Mouse (Mus musculus) heart, embryonic 16.5 days (tissue): ENCODE data around the gene Tnr. TPM values are rescaled to one million over a fixed set of nuclear protein-coding genes. Genes with fewer than 3 reads are reported as not detected.

Experiments
- ATAC-seq: fragments of 200-750 bp; cut with Nextera tagmentation; replicated peaks from 2 replicates; pipeline ENCODE4 v1.8.0; 2017; ENCODE audit warnings: moderate number of reproducible peaks; ENCODE audit not compliant: insufficient read depth, low FRiP score; ENCODE audit errors: extremely low read depth
- H3K27ac ChIP-seq: fragments of 300-500 bp; sonication (generic); 2 replicates; pipeline ENCODE4 v1.5.1; 2014; ENCODE audit warnings: mild to moderate bottlenecking, low read length, control low read depth, moderate library complexity
- H3K27me3 ChIP-seq: fragments of 300-500 bp; sonication (generic); 2 replicates; pipeline ENCODE4 v1.6.1; 2014; ENCODE audit warnings: low read length, mixed read lengths; ENCODE audit not compliant: control insufficient read depth, insufficient read depth
- H3K36me3 ChIP-seq: fragments of 300-500 bp; sonication (generic); 2 replicates; pipeline ENCODE4 v1.6.1; 2014; ENCODE audit not compliant: control insufficient read depth, insufficient read depth
- H3K4me1 ChIP-seq: fragments of 300-500 bp; sonication (generic); 2 replicates; pipeline ENCODE4 v1.6.1; 2014; ENCODE audit warnings: low read length, mixed read lengths; ENCODE audit not compliant: control insufficient read depth, insufficient read depth
- H3K4me2 ChIP-seq: fragments of 300-500 bp; sonication (generic); 2 replicates; pipeline ENCODE4 v1.6.1; 2014; ENCODE audit warnings: low read depth, mild to moderate bottlenecking, control low read depth, low read length
- H3K4me3 ChIP-seq: fragments of 300-500 bp; sonication (generic); 2 replicates; pipeline ENCODE4 v1.5.1; 2014; ENCODE audit warnings: mild to moderate bottlenecking, control low read depth, low read length
- H3K9ac ChIP-seq: fragments of 300-500 bp; sonication (generic); 2 replicates; pipeline ENCODE4 v1.6.1; 2014; ENCODE audit warnings: low read length, control low read depth
- H3K9me3 ChIP-seq: fragments of 300-500 bp; sonication (generic); replicated peaks from 2 replicates; pipeline ENCODE4 v1.6.1; 2016; ENCODE audit warnings: low read length; ENCODE audit not compliant: control insufficient read depth
- WGBS: fragments of 180-500 bp; shearing (Covaris S2); extraction: QIAGEN DNeasy Blood & Tissue Kit; methylation state at CpG from one replicate; pipeline ENCODE4 v1.1.7; 2014; 5-methylcytosine and 5-hydroxymethylcytosine counted together
- polyA plus RNA-seq: library from polyadenylated mRNA; unstranded; fragments of >200 nt; fragmentation: Nextera tagmentation; extraction: Ambion mirVana; gene quantifications from 2 replicates; pipeline ENCODE4 v1.2.1, GENCODE M21; 2015

Tnr gene
- polyA plus RNA-seq, 1 experiment from 2014 or later = 0.32 TPM

DNA sequence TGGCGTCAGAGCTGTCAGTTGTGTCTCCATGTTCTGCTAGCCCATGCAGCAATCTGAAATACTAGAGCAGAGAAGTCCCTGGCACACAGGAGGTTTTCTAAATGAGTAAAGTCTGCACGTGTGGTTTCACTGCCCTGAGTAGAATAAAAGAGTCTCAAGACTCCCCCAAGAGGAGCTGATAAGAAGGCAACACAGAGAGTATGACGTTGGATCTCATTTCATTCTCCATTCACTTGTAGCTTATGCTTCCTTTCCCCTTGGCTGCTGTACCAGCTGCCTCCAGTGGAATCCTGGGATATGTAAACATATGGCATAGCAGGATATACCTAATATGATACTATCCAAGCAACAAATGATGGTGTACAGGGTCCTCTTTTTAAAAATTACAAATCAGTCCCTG lies 285.9 kb downstream of the Tnr start:
- 30% methylated on average over 3 of the region's 3 CpGs for whole genome bisulfite sequencing
- H3K27ac ChIP-seq = no peak overlapping the region
- H3K4me2 ChIP-seq = no peak overlapping the region
- no peaks in the 10 kb centered on the region for H3K36me3 ChIP-seq
- H3K27me3 ChIP-seq = no peaks in the 10 kb centered on the region
- no peak overlapping the region for H3K4me3 ChIP-seq
- H3K9ac ChIP-seq = no peak overlapping the region
- no peaks in the 10 kb centered on the region for H3K9me3 ChIP-seq
- ATAC-seq = no peak
- H3K4me1 ChIP-seq = no peaks in the 10 kb centered on the region

DNA sequence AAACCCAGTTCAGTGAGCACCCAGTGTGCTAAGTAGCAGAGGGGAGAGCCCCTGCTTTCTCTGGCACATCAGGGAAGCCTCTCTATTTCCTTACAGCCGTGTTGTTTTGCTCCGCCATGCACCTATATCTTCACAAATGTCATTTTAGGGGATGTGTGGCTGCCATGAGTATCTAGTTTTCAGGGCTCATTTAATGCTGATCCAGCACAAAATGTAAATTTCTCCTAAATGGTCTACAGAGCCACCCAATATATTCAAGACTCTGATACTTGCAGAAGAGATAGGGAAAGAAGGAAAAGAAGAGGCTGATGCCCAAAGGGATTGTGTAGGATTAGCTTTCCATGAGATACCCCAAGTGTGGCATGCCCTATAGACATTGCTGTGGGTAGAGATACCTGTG lies 288.2 kb downstream of the Tnr start:
- no peak for ATAC-seq
- Histone ChIP-seq H3K4me3 (no peak overlapping the region), H3K9ac (no peak overlapping the region), H3K27ac (no peak overlapping the region), H3K4me2 (no peak overlapping the region), H3K27me3 (no peaks in the 10 kb centered on the region), H3K9me3 (no peaks in the 10 kb centered on the region), H3K36me3 (no peaks in the 10 kb centered on the region), H3K4me1 (no peaks in the 10 kb centered on the region)
- WGBS = 72% methylated on average over 2 of the region's 2 CpGs

DNA sequence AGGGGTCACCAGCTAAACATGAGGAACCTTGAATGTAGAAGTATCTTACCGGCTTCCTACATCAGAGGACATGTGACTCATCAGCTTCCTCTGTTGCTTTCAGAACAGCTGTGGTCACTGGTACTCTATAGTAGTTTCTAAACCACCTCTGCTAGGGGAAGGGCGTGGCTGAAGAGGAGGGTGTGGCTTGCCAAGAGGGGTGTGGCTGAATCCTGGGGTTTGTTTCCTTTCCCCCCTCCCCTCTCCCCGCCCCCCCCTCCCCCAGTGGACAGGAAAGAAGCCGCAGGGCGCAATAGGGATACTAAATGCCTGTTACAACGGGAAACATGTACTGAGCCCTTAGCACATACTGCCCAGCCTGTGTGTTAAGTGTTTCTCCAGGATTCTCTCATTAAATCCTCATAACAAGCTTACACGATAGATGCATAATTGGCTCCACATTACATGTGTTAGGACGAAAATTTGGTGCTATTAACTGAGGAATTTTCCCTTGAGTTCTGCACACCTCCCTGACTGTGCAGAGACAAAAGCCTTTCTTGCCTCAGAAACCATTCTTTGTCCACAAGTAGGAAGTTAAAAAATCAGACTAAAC lies 289.3 kb downstream of the Tnr start:
- no peak overlapping the region for H3K4me3 ChIP-seq
- no peaks in the 10 kb centered on the region for H3K36me3 ChIP-seq
- H3K27ac ChIP-seq = no peak overlapping the region
- WGBS = 3% methylated on average over 7 of the region's 8 CpGs
- peak; percentile 69 for ATAC-seq
- no peak overlapping the region for H3K9ac ChIP-seq
- H3K4me2 ChIP-seq = peak overlapping the region; percentile 12; the same call in 1 of the 2 replicates
- no peaks in the 10 kb centered on the region for H3K27me3 ChIP-seq
- no peaks in the 10 kb centered on the region for H3K9me3 ChIP-seq
- H3K4me1 ChIP-seq = no peaks in the 10 kb centered on the region

DNA sequence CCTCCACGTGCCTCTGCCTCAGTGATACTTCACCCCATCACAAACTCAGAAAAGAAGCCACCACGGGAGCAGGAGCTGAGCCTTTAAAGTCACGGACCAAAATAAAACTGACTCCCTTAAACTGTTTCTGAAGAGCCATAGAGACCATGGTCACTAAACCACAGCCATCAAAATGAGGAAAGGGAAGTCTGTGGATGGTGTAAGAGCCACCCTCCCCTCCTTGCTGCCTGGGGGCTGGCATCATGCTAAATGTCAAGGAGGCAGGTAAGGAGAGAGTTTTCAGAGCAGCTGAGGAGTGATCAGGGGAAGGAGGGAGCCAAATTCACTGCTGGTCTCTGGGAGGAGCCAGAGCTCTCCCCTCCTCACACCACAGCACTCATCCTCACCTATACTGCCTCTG lies 290.8 kb downstream of the Tnr start:
- Histone ChIP-seq H3K4me3 (no peak overlapping the region), H3K9me3 (no peaks in the 10 kb centered on the region), H3K36me3 (no peaks in the 10 kb centered on the region), H3K9ac (no peak overlapping the region), H3K4me1 (no peaks in the 10 kb centered on the region), H3K4me2 (no peak overlapping the region), H3K27ac (no peak overlapping the region), H3K27me3 (no peaks in the 10 kb centered on the region)
- ATAC-seq = no peak
- WGBS = 45% methylated on average over 3 of the region's 3 CpGs

DNA sequence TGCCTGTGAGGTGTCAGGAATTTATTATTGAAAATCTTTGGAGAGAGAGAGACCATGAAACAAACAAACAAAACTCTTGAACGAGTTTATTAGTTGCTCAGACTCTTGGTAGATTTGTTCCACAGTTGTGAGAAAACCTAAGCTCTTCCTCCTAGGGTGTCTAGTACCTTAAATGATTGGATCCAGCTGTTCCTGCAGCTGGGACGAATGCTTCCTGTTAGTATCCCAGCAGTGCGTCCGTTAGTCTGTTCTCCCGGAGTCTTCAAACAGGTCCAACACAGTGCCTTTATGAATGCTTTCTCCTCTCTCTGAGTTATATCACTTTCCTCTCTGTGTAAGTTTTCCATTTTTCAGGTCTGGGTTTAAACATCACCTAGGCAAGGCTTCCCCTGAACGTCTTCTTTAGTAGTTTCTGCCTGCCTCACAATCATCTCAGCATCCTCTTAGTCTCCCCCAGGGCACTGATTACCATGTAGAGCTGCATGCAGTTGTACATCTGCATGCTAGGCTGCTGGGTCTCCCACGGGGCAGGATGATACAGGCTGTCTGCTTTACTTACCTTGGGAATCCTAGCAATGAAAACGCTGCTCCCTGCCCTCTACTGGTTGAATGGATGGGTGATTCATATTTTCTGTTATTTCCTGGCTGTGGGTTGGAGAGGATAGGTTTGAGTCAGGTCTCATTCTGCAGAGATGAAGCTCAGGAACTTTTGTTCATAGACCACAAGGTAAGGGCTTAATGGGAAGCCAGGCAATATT lies 293.2 kb downstream of the Tnr start:
- Histone ChIP-seq H3K27ac (no peak overlapping the region), H3K4me3 (no peak overlapping the region), H3K9ac (no peak overlapping the region), H3K36me3 (no peaks in the 10 kb centered on the region), H3K4me2 (no peak overlapping the region), H3K9me3 (no peaks in the 10 kb centered on the region), H3K4me1 (no peaks in the 10 kb centered on the region), H3K27me3 (no peaks in the 10 kb centered on the region)
- 34% methylated on average over 8 of the region's 8 CpGs for WGBS
- no peak for ATAC-seq

DNA sequence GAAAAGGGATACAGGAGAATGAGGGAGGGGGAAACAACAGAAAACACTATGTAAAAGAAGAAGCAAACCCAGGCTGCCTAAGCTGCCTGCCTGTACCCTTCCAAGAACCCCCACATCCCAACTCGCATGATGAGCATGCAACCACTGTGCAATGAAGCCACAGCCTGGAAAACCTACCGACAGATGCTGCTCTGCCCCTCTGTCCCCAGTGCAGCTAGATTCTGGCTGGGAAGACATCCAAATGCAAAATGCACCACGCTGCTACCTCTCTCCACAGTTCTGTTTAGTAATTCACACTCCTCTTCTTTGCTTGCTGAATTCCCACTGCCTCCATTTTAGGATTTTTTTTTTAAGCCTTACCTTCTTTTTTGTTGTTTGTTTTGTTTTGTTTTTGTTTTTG lies 295.9 kb downstream of the Tnr start:
- Histone ChIP-seq H3K4me1 (no peaks in the 10 kb centered on the region), H3K27me3 (no peaks in the 10 kb centered on the region), H3K36me3 (no peaks in the 10 kb centered on the region), H3K4me2 (no peak overlapping the region), H3K9ac (no peak overlapping the region), H3K9me3 (no peaks in the 10 kb centered on the region), H3K4me3 (no peak overlapping the region), H3K27ac (no peak overlapping the region)
- 64% methylated on average over 3 of the region's 3 CpGs for WGBS
- ATAC-seq = no peak

DNA sequence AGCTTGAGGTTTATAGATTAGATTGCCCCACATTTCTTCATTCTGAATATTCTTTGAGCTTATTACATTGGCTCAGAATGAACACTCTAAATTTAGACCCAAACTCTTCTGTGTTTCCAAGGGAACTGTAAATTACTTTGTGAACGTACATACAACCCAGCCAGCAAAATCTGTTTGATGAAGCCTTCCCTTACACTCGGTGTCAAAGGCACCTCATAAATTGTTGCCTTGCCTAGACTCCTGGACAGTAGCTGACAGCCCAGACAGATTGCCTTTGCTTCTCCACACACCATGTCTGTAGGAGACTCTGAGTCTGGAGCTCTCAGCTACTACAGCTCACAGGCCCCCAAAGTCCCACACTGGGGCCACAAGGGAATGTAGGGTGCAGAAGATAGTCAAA lies 298.8 kb downstream of the Tnr start:
- Histone ChIP-seq H3K4me1 (no peaks in the 10 kb centered on the region), H3K27me3 (no peaks in the 10 kb centered on the region), H3K27ac (no peak overlapping the region), H3K9me3 (no peaks in the 10 kb centered on the region), H3K4me2 (no peak overlapping the region), H3K36me3 (no peaks in the 10 kb centered on the region), H3K9ac (no peak overlapping the region), H3K4me3 (no peak overlapping the region)
- ATAC-seq = no peak
- WGBS = 64% methylated on average over 2 of the region's 2 CpGs

DNA sequence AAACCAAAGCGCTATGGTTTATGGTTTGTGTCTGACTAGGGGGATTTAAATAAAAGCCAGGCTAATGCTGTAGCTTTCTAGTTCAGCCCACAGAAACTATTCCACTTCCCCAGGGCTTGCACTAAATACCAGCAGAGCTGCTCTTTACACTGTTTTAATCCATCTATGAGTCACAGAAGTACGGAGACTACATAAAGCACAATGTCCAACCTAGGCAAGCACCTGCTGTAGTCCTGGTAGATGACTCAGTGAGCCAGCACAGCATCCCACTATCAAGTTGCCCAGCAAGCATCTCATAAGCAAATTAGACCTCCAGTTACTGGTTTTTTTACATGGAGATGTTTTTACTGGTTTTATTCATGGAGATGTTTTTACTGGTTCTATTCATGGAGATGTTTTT lies 305.0 kb downstream of the Tnr start:
- Histone ChIP-seq H3K4me2 (no peak overlapping the region), H3K9me3 (no peaks in the 10 kb centered on the region), H3K36me3 (no peaks in the 10 kb centered on the region), H3K9ac (no peak overlapping the region), H3K4me1 (no peaks in the 10 kb centered on the region), H3K27me3 (no peaks in the 10 kb centered on the region), H3K27ac (no peak overlapping the region), H3K4me3 (no peak overlapping the region)
- WGBS = 84% methylated on average over 2 of the region's 2 CpGs
- no peak for ATAC-seq

DNA sequence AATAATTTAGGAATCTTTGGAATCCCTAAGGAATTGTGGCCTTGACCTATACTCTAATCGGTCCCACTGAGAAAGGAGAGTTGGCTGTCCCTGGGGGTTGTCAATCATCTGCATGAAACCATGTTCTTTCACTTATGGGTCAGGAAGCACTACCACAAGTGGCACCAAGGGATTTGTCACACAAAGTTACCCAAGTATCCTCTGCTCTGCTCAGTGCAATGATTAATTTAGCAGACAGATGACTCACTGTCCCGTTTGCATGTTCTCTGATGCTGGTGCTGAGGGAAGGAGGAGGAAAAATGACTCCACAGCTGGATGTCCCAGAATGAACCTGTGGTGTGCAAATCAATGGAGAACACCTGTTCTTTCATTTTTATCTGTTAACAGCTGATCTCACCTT lies 309.6 kb downstream of the Tnr start:
- Histone ChIP-seq H3K9me3 (no peaks in the 10 kb centered on the region), H3K4me2 (no peak overlapping the region), H3K4me1 (no peaks in the 10 kb centered on the region), H3K36me3 (no peaks in the 10 kb centered on the region), H3K4me3 (no peak overlapping the region), H3K27ac (no peak overlapping the region), H3K27me3 (no peaks in the 10 kb centered on the region), H3K9ac (no peak overlapping the region)
- no peak for ATAC-seq
- WGBS = 51% methylated on average over 2 of the region's 2 CpGs
